Mouse (Mus musculus): ENCODE data around the gene Sufu.

The Sufu gene

GRCm38 (mm10) chr19:46467051-46467503 lies 70.4 kb downstream of the Sufu start:
- no peak for DNase-seq

GRCm38 (mm10) chr19:46470364-46471240 lies 73.9 kb downstream of the Sufu start:
- DNase-seq = no peak

DNA sequence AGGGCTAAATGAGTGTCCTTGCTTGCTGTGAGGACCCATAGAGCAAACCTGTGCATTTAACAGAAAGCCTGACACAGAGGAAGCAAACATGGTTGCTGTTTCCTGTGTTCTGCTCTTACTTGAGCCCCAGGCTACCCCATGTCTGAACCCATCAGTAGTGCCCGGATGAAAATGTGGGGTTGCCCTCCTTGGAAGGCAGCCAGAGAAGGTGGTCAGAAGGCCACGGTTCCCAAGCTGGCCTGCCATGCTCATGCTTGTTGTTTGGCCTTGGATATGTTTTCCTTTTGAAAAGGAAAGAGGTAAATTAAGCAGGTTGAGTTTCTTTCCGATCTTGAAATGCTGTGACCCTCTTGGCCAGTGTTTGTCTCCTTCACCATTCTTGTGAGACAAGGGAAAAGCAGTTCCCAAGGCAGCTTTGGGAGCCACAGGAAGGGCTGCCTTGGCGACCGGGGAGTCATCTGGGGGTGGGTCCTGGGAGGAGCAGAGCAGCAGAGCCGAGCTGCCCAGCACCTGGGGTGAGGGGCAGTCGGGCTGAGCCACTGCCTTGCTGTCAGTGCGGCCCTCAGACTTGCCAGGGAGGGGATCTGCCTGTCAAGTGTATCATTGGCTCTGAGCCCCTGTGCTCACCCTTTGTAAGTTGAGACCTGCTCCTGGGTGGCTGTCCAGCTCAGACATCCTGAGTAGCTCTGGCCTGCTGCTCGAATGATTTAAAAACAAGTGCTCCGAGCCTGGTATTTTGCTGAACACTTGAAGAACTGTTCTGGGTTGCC lies 74.8 kb downstream of the Sufu start:
- DNase-seq = peak in 1 of 2 experiments; percentile 55

DNA sequence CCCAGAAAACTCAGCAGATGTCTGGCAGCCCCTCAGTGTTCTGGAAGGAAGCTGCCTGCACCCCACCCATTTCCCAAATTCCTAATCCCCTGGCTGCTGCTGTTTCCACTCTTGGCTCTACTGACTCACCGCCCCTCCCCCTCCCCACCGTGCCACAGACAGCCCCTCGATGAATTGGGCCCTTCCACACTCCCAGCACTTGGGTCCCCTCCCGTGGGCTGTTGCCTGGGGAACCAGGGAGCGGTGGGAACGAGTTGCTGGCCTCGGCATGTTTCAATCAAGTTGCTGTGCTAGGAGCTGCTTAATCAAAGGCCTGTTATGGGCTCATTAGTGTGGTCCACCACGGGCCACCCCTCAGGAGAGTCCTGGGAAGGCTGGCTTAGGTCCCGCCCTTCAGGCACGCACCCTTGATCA lies 80.7 kb downstream of the Sufu start:
- DNase-seq = peak in 1 of 2 experiments; percentile 38

- peak; percentile 61 to 76 for DNase-seq
Observed at GRCm38 (mm10) chr19:46478242-46478641, 81.5 kb downstream of the Sufu start.

DNA sequence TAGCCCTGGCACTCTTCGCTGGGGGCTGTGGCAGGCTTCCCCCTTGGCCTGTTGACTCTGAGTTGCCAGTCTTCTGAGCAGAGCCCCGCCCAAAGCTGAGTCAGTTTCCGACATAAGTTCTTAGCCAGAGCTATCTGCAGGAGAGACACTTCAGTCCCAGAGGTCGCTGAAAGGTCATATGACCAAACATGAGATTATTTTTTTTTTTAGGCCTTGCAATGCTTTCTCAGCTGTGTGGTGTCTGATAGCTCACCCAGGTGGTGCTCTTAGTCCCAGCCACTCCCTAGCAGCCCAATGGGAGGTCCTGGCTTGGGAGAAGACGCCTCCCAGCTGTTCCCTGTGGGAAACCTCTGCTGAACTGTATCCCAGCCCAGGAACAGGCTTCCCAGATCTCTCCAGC lies 82.1 kb downstream of the Sufu start:
- DNase-seq = no peak

- no peak for DNase-seq
Observed at GRCm38 (mm10) chr19:46479306-46480075, 82.8 kb downstream of the Sufu start.

DNA sequence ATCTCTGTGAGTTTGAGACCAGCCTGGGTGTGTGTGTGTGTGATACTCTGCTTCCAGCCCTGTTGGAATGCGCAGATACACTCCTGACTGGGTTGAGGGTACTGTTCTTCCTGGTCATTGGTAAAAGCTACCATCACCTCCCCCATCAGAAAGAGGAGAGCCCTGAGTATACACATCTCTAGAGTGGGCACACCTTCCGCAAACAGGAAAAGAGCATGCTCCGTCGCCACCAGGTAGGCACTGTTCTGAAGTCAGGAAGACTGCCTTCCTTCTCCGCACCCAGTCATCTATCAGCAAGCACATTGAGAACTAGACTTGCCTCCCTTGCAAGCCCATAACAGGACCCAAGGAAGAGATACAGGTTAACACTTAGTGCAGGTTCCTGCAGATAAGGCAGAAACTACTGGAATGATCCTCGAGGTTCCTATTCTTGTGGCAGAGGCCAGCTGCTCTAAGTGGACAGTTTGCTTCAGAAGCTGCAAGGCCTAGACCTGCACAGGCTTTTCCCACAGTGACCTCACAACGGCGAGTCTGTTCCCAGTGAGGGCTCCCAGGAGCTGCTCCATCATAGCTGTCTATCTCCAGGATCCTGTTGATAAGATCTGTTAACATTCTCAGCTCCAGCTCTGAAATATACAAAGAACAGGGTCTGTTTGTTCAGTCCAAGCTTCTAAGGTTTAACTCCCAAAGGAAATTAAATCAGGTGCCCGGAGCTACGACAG lies 84.1 kb downstream of the Sufu start:
- no peak for DNase-seq

DNA sequence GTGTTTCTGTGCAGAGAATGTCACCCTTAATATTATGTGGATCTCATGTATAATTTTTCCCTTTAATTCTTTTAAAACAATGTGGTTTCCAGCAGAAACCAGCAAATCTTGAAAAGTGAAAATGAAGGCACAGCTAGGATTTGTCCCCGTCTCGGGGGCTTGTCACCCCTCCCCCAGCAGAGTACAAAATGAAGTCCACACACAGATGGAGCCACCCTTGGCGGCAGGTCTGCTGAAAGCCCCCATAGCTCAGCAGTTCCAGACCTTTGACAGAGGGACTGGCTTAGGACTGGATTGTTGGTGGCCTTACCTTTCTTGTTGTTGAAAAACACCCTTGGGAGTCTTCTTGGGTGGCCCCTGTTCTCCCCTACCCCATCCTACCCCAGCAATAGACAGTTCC lies 84.7 kb downstream of the Sufu start:
- peak; percentile 55 to 57 for DNase-seq

DNA sequence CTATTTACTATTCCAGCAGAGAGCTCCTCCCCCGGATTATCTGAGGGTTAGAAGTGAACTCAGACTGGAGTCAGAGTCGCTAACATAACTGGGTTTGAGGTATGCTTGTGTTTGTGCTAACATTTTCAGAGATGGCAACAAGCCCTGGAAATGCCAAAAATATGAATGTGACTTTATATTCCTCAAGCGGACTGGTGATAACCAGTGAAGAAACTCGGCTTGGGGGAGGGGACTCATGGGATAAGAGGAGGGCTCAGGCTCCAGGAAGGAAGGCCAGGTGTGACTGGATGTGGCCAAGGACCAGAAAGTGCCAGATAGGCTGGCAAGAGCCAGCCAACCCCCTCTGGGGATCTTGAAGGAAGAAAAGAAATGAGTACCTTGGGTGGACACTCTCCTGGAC lies 85.1 kb downstream of the Sufu start:
- DNase-seq = peak; percentile 52 to 54

DNA sequence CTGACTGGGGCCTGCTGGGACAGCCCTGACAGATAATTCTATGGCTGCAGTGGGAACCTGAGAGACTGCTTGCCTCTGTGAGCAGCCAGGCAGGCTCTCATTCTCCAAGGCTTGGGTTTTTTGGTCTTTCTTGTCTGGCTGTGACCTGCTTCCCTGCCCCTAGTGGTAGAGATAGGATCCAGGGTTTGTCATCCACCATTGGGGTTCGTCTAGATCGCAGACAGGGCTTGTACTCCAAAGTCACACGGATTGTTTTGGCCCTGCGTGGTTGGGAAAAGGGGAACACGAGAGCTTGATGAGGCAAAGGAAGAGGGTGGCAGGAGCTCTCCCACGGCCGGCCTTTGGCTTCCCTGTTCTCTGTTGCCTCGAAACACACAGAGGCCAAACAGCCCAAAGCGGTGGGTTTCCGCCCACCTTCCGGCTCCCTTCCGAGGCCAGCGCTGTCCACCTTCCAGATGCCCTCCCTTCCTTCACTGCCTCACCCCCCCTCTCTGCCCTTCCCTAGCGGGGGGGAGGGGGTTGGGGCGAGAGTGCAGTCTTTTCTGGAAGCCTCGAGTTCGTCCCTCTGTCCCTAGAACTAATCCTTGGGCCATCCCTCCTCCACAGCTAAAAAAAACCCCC lies 86.3 kb downstream of the Sufu start:
- peak; percentile 59 to 73 for DNase-seq

GRCm38 (mm10) chr19:46483701-46484328 lies 87.1 kb downstream of the Sufu start:
- peak; percentile 71 to 79 for DNase-seq

- DNase-seq = peak; percentile 63 to 66
Observed at GRCm38 (mm10) chr19:46484518-46484917, 87.8 kb downstream of the Sufu start.

- DNase-seq = no peak
Observed at GRCm38 (mm10) chr19:46485847-46486246, 89.2 kb downstream of the Sufu start.

- DNase-seq = no peak
Observed at GRCm38 (mm10) chr19:46486709-46487108, 90.0 kb downstream of the Sufu start.

DNA sequence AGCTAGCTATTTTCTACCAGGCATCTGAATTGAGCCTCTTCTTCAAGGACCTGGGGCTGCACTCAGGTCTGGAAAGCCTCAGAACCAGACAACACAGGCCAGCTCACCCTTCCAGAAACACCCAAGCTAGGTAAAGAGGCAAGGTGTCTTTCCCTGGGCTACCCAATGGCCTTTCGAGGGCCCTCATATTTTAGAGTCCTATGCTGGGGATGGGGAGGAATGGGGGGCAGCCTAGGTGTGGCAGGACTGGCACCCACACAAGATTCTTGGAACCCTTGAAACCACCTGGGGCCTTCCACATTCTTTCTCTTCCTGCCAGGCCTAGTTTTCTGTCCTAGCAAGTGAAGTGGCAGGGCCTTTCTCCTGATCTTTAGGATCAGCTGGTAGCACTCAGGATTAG lies 92.8 kb downstream of the Sufu start:
- no peak for DNase-seq

- DNase-seq = peak in 1 of 2 experiments; percentile 54
Observed at GRCm38 (mm10) chr19:46490634-46491033, 93.9 kb downstream of the Sufu start.

- no peak for DNase-seq
Observed at GRCm38 (mm10) chr19:46495136-46495535, 98.4 kb downstream of the Sufu start.

- no peak for DNase-seq
Observed at GRCm38 (mm10) chr19:46497230-46497629, 100.5 kb downstream of the Sufu start.

- no peak for DNase-seq
Observed at GRCm38 (mm10) chr19:46499539-46499835, 102.8 kb downstream of the Sufu start.

DNA sequence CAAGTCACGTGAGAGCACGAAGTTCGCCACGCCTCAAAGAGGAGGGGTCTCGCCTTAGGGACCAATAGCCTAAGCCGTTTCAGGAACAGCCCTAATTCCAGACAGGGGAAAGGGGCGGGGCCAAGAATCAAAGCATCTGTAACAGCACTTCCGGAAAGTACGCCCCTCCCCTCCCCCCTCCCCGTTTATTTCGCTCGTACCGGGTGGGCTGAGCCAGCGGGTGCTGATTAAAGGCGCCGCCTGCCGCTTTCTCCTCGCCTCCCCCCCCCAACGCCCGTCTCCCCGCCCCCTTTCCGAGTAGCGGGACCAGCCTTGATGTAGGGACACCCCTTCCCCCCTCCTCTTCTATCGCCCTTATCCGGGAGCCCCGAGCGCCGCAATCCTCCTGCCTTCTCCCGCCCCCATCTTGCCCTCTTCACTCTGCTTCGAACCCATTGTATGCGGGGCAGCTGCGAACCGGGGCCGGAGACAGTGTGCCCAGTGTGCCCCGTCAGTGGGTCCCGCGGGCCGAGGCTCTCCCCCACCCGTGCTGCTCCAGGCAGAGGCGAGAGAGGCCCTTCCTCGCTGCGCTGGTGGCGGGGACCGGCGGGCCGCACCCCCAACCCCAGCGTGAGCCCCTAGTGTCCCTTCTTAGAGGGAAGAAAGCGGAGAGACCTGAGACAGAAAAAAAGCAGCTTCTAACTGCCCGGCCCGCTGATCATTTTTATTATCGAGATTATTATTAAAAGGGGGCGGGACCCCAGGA lies 103.3 kb downstream of the Sufu start:
- DNase-seq = peak; percentile 99

All from cerebellum, postnatal 10 days (tissue).